Mouse (Mus musculus) yolk sac, embryonic 10.5 days (tissue): ENCODE results near the gene Jund.

Experiments
- DNase-seq: peaks from one replicate; pipeline ENCODE4 v3.0.0-alpha.2; 2017; ENCODE audit warnings: low spot score

Gene Jund

GRCm38 (mm10) chr8:70699834-70700554 lies 1.2 kb downstream of the Jund start:
- DNase-seq: peak; percentile 79

GRCm38 (mm10) chr8:70700555-70700922 lies 1.8 kb downstream of the Jund start:
- peak; percentile 93 for DNase-seq

GRCm38 (mm10) chr8:70701048-70701981 lies 2.6 kb downstream of the Jund start:
- no peak for DNase-seq

- DNase-seq: no peak
These were observed 3.5 kb downstream of the Jund start for GRCm38 (mm10) chr8:70701982-70702841.

- no peak for DNase-seq
These were observed 4.1 kb downstream of the Jund start for GRCm38 (mm10) chr8:70702842-70703182.

- no peak for DNase-seq
These were observed 4.5 kb downstream of the Jund start, which contains the start of gene Iqcn for GRCm38 (mm10) chr8:70703287-70703686. TSS of gene Iqcn (plus strand) at chr8:70703457.

- no peak for DNase-seq
These were observed 9.5 kb downstream of the Jund start for GRCm38 (mm10) chr8:70708281-70708680.

GRCm38 (mm10) chr8:70709794-70710193 lies 11.0 kb downstream of the Jund start:
- DNase-seq: no peak

GRCm38 (mm10) chr8:70710296-70710695 lies 11.5 kb downstream of the Jund start:
- DNase-seq: no peak

- DNase-seq: no peak
These were observed 12.3 kb downstream of the Jund start for GRCm38 (mm10) chr8:70711041-70711440.

GRCm38 (mm10) chr8:70713991-70714390 lies 15.2 kb downstream of the Jund start:
- DNase-seq: no peak

GRCm38 (mm10) chr8:70715086-70715485 lies 16.3 kb downstream of the Jund start:
- no peak for DNase-seq

GRCm38 (mm10) chr8:70716521-70717400 lies 18.0 kb downstream of the Jund start:
- no peak for DNase-seq

- no peak for DNase-seq
These were observed 19.5 kb downstream of the Jund start, which contains the start of gene Gm3336 for GRCm38 (mm10) chr8:70718297-70718696. TSS of gene Gm3336 (plus strand) at chr8:70718543.

- no peak for DNase-seq
These were observed 21.1 kb downstream of the Jund start for GRCm38 (mm10) chr8:70719796-70720270.

GRCm38 (mm10) chr8:70720739-70721138 lies 22.0 kb downstream of the Jund start:
- DNase-seq: no peak

GRCm38 (mm10) chr8:70721601-70722000 lies 22.9 kb downstream of the Jund start:
- DNase-seq: no peak

GRCm38 (mm10) chr8:70723486-70724210 lies 24.9 kb downstream of the Jund start, which contains the start of gene Pde4c:
TSS of gene Pde4c (plus strand) at chr8:70723720.
- peak; percentile 89 for DNase-seq

GRCm38 (mm10) chr8:70724216-70724615 lies 25.5 kb downstream of the Jund start:
- DNase-seq: no peak

GRCm38 (mm10) chr8:70725792-70726447 lies 27.2 kb downstream of the Jund start:
- DNase-seq: no peak
